Mouse (Mus musculus) lung, embryonic 16.5 days (tissue): ENCODE measurements around the gene Sugt1. TPM values are rescaled to one million over a fixed set of nuclear protein-coding genes. Genes with fewer than 3 reads are reported as not detected.

ENCODE experiments used
- ATAC-seq: fragments of 200-750 bp; cut with Nextera tagmentation; 2 replicates; pipeline ENCODE4 v1.8.0; 2017; ENCODE audit warnings: low read depth, mild to moderate bottlenecking, moderate library complexity
- H3K27ac ChIP-seq: fragments of 300-500 bp; sonication (generic); 2 replicates; pipeline ENCODE4 v1.5.1; 2014; ENCODE audit warnings: mild to moderate bottlenecking, control low read depth, low read length
- H3K27me3 ChIP-seq: fragments of 300-500 bp; sonication (generic); 2 replicates; pipeline ENCODE4 v1.6.1; 2014; ENCODE audit warnings: low read depth, low read length, mixed read lengths; ENCODE audit not compliant: control insufficient read depth, insufficient read depth
- H3K36me3 ChIP-seq: fragments of 300-500 bp; sonication (generic); 2 replicates; pipeline ENCODE4 v1.6.1; 2014; ENCODE audit warnings: low read length; ENCODE audit not compliant: control insufficient read depth, insufficient read depth
- H3K4me1 ChIP-seq: fragments of 300-500 bp; sonication (generic); replicated peaks from 2 replicates; pipeline ENCODE4 v1.6.1; 2014; ENCODE audit warnings: low read length, mixed read lengths; ENCODE audit not compliant: control insufficient read depth, insufficient read depth
- H3K4me2 ChIP-seq: fragments of 300-500 bp; sonication (generic); 2 replicates; pipeline ENCODE4 v1.6.1; 2014; ENCODE audit warnings: low read depth, low read length, control low read depth
- H3K4me3 ChIP-seq: fragments of 300-500 bp; sonication (generic); 2 replicates; pipeline ENCODE4 v1.5.1; 2014; ENCODE audit warnings: mild to moderate bottlenecking, low read length, control low read depth
- H3K9ac ChIP-seq: fragments of 300-500 bp; sonication (generic); 2 replicates; pipeline ENCODE4 v1.6.1; 2014; ENCODE audit warnings: low read length, control low read depth
- H3K9me3 ChIP-seq: fragments of 300-500 bp; sonication (generic); 2 replicates; pipeline ENCODE4 v1.6.1; 2016; ENCODE audit warnings: low read length; ENCODE audit not compliant: control insufficient read depth
- WGBS: fragments of 180-500 bp; shearing (Covaris S2); extraction: QIAGEN DNeasy Blood & Tissue Kit; methylation state at CpG from one replicate; pipeline ENCODE4 v1.1.7; 2014; 5-methylcytosine and 5-hydroxymethylcytosine counted together
- polyA plus RNA-seq: library from polyadenylated mRNA; unstranded; fragments of >200 nt; fragmentation: Nextera tagmentation; extraction: Ambion mirVana; gene quantifications from 2 replicates; pipeline ENCODE4 v1.2.1, GENCODE M21; 2015

Sugt1 gene
- polyA plus RNA-seq, 1 experiment from 2014 or later = 122 TPM

DNA sequence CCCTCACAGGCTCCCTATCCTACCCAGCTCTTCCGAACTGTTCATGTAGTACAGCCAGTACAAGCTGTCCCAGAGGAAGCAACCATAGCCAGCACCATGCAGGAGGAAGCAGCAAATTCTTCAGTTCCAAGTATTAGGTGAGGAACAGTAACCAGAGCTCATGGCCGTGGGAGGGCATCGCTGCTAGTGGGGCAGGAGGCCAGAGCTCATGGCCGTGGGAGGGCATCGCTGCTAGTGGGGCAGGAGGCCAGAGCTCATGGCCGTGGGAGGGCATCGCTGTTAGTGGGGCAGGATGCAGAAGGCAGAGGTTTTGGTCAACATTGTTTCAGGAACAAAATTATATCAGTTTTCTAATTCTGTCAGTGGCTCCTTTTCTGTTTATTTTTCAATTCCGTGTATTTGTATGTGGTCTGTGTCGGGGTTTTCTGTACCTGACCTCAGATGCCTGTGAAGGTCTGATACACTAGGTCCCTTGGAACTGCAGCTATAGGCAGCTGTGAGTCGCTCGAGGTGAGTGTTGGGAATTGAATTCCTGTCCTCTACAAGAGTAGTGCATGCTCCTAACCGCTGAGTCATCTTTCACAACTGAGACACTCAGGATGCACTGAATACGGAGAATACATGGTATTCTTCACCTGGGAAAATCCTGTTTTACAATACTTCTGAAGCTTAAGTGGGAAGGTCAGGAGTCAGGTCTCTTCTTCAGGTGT is 13.9 kb upstream of the Sugt1 start:
- no peak overlapping the region for H3K27ac ChIP-seq
- ATAC-seq = no peak
- no peak overlapping the region for H3K4me3 ChIP-seq
- peaks cover 24% of the 10 kb centered on the region for H3K36me3 ChIP-seq
- WGBS = 84% methylated on average over 13 of the region's 13 CpGs
- no peaks in the 10 kb centered on the region for H3K27me3 ChIP-seq
- H3K9me3 ChIP-seq = no peaks in the 10 kb centered on the region
- H3K4me2 ChIP-seq = no peak overlapping the region
- no peaks in the 10 kb centered on the region for H3K4me1 ChIP-seq
- H3K9ac ChIP-seq = no peak overlapping the region

DNA sequence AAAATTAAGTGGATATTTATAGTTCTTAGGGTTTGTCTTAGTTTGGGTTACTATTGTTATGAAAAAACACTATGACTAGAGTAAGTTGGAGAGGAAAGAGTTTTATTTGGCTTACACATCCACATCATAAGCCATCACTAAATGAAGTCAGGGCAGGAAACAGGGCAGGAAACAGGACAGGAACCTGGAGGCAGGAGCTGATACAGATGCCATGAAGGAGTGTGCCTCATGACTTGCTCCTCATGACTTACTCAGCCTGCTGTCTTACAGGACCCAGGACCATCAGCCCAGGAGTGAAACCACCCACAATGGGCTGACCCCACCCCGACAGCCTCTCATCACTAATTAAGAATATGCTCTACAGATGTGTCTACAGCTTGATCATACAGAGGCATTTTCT is 13.1 kb upstream of the Sugt1 start:
- 100% methylated on average over 1 of the region's 1 CpGs for WGBS

DNA sequence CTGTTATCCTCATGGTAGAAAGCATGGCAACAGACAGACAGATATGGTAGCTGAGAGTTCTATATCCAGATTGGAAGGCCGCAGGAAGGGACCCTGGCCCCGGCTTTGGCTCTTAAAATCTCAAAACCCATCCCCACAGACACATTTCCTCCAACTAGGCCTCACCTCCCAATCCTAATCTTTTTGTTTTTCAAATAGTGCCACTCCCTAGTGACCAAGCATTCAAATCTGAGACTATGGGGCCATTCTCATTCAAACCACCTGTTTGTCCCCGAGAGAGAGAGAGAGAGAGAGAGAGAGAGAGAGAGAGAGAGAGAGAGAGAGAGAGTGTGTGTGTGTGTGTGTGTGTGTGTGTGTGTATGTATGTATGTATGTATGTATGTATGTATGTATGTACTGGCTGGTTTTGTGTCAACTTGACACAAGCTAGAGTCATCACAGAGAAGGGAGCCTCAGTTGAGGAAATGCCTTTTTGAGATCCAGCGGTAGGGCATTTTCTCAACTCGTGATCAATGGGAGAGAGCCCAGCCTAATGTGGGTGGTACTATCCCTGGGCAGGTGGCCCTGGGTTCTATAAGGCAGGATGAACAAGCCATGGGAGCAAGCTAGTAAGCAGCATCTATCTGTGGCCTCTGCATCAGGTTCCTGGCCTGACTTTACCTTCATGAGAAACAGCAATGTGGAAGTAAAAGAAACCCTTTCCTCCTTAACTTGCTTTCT is 3.8 kb upstream of the Sugt1 start:
- no peak overlapping the region for H3K27ac ChIP-seq
- no peak overlapping the region for H3K4me3 ChIP-seq
- no peak overlapping the region for H3K4me2 ChIP-seq
- peaks cover 7% of the 10 kb centered on the region; the same call in 1 of the 2 replicates for H3K36me3 ChIP-seq
- WGBS = 82% methylated on average over 5 of the region's 5 CpGs
- peaks cover 8% of the 10 kb centered on the region for H3K4me1 ChIP-seq
- no peaks in the 10 kb centered on the region for H3K9me3 ChIP-seq
- H3K9ac ChIP-seq = no peak overlapping the region
- no peak for ATAC-seq
- H3K27me3 ChIP-seq = no peaks in the 10 kb centered on the region

More for the DNA sequence above, 13.1 kb upstream of the Sugt1 start:
- H3K27ac ChIP-seq = no peak overlapping the region
- H3K36me3 ChIP-seq = peaks cover 21% of the 10 kb centered on the region
- no peaks in the 10 kb centered on the region for H3K9me3 ChIP-seq
- no peak overlapping the region for H3K9ac ChIP-seq
- ATAC-seq = no peak
- H3K27me3 ChIP-seq = no peaks in the 10 kb centered on the region
- H3K4me3 ChIP-seq = no peak overlapping the region
- no peak overlapping the region for H3K4me2 ChIP-seq
- H3K4me1 ChIP-seq = no peaks in the 10 kb centered on the region

DNA sequence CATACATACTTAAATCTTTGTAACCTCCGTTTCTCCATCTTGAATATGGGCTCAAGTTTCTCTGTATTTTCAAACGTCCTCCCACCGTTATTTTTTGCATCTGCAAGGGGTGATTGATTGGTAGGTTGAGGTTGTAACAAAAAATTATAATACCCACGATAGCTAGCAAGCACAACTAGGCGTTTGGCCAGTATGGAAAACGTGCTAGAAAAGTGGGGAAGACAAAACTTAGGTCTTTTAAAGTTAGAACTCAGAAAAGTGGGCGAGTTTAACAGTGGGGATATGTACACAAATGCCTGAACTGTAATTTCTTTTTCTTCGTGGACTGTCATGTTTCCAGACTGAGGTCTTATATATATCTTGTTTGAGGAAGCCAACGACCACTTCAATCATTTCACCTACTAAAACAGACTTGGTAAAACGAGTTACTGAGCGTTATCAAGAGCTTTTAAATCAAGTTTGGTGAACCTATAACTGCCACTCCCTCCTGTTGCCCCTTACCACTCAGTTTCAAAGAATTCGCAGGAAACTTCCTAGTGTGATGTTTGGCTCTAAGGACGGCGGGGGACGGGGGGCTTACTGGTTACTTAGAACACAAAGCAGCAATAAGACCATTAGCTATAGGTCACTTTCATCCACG is 872 bp upstream of the Sugt1 start:
- Histone ChIP-seq H3K27ac (peak overlapping the region; percentile 97), H3K4me1 (peaks cover 10% of the 10 kb centered on the region), H3K9ac (peak overlapping the region; percentile 81), H3K9me3 (no peaks in the 10 kb centered on the region), H3K4me3 (peak overlapping the region; percentile 82), H3K4me2 (peak overlapping the region; percentile 68), H3K27me3 (no peaks in the 10 kb centered on the region), H3K36me3 (peaks cover 2% of the 10 kb centered on the region; the same call in 1 of the 2 replicates)
- no peak for ATAC-seq
- WGBS = 31% methylated on average over 16 of the region's 16 CpGs

DNA sequence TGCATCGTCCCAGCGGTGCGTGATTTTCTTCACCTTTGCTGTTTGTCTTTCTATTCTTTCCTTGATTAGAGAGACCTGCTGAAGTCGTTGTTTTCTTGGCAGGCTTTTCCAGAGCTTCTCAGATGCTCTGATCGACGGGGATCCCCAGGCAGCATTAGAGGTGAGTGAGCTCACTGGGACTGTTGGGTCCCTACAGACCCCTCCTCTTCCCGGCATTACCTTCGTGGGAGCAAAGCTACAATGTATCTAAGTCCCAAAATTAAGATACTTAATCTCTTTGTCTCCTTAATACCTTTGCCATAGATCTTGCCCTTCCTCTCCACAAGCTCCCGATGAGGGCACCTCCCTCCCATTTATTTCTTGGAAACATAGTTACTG is 350 bp downstream of the Sugt1 start:
- peak overlapping the region; percentile 92 for H3K4me2 ChIP-seq
- H3K9ac ChIP-seq = peak overlapping the region; percentile 81
- under 1% methylated on average over 9 of the region's 9 CpGs for WGBS
- peak overlapping the region; percentile 82 for H3K4me3 ChIP-seq
- H3K27ac ChIP-seq = peak overlapping the region; percentile 97
- ATAC-seq = peak; percentile 21
- peaks cover under 1% of the 10 kb centered on the region; the same call in 1 of the 2 replicates for H3K36me3 ChIP-seq
- H3K4me1 ChIP-seq = peaks cover 12% of the 10 kb centered on the region
- H3K27me3 ChIP-seq = no peaks in the 10 kb centered on the region
- no peaks in the 10 kb centered on the region for H3K9me3 ChIP-seq

DNA sequence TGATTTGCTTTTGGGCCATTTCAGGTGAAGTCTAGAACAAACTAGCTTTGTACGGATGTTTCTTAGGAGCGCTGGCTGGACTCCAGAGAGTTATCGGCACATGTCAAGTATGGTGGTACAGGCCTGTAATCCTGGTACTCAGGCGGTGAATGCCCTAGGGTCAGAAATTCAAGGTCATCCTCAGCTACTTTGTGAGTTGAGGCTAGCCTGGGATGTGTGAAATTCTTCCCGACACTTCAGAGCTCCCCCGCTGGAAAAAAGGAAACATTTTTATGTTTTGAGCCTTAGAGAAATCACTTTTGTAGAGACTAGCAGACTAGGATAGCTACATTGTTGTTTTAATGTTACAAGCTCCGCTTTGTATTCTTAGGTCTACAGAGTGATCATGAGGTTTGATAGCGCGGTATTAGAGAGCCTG is 1.1 kb downstream of the Sugt1 start:
- H3K9me3 ChIP-seq = no peaks in the 10 kb centered on the region
- no peak for ATAC-seq
- peak overlapping the region; percentile 82 for H3K4me3 ChIP-seq
- H3K9ac ChIP-seq = peak overlapping the region; percentile 81
- WGBS = 77% methylated on average over 9 of the region's 9 CpGs
- H3K27ac ChIP-seq = no peak overlapping the region
- no peaks in the 10 kb centered on the region for H3K36me3 ChIP-seq
- H3K4me2 ChIP-seq = peak overlapping the region; percentile 92
- peaks cover 12% of the 10 kb centered on the region for H3K4me1 ChIP-seq
- no peaks in the 10 kb centered on the region for H3K27me3 ChIP-seq

DNA sequence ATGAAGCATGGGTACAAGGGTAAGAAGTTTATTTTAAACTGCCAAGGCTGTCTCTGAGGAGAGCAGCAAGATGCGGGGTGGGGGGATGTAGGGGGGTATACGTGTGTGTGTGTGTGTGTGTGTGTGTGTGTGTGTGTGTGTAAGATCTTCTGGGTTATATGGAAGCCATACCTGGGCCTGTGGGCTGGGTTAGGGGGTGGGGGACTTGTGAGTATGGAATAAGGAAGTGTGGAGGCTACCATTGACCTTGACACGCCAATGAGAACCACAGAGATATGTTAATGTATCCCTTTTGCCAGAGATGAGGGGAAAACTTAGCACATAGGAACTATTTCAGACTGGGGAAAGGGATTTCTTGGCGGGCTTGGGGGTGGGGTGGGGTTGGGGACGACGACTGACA is 1.9 kb downstream of the Sugt1 start:
- no peak overlapping the region for H3K9ac ChIP-seq
- no peak overlapping the region for H3K4me2 ChIP-seq

DNA sequence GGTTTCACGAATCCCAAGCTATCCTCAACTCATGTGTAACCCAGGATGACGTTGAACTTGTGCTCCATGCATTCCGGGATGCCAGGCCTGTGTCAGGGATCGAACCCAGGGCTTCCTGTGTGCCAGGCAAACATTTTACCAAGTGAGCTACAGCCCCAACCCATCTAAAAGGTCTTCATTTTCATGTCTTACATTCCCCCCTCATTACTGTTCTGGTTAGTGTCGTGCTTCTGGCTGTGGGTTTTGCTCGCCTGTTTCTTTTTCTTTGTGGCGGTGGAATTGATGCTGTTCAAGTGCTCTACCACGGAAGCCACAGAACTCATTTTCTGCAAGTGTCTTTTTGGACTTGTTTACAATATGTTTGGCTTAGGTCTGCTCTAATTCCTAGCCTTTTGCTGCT is 3.4 kb downstream of the Sugt1 start:
- Histone ChIP-seq H3K9ac (no peak overlapping the region), H3K4me2 (no peak overlapping the region), H3K4me1 (peaks cover 12% of the 10 kb centered on the region), H3K27ac (no peak overlapping the region), H3K4me3 (no peak overlapping the region), H3K36me3 (peaks cover 3% of the 10 kb centered on the region; the same call in 1 of the 2 replicates), H3K9me3 (no peaks in the 10 kb centered on the region), H3K27me3 (no peaks in the 10 kb centered on the region)
- ATAC-seq = no peak
- WGBS = 94% methylated on average over 8 of the region's 8 CpGs

More for the DNA sequence above, 1.9 kb downstream of the Sugt1 start:
- no peaks in the 10 kb centered on the region for H3K36me3 ChIP-seq
- no peak overlapping the region for H3K4me3 ChIP-seq
- H3K27me3 ChIP-seq = no peaks in the 10 kb centered on the region
- peaks cover 12% of the 10 kb centered on the region for H3K4me1 ChIP-seq
- no peak for ATAC-seq
- 85% methylated on average over 6 of the region's 6 CpGs for WGBS
- no peaks in the 10 kb centered on the region for H3K9me3 ChIP-seq
- no peak overlapping the region for H3K27ac ChIP-seq

DNA sequence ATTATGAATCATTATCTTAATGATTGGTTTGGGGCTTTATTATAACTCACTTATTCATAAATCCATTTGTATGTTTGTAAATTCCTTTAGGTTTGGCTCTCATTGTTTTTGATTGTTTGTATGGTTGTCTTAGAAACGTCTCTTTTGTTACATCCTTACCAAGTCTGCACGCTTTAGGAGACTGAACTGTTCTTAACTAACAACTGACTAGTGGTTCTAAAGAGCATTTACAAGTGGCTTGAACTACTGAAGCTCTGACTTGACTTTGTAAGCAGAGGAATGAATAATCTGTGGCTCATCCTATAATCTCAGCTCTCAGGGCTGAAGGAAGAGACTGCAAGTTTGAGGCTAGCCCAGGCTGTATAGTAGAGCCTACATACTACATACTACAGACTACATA is 4.1 kb downstream of the Sugt1 start:
- no peak for ATAC-seq
- H3K27ac ChIP-seq = no peak overlapping the region
- no peak overlapping the region for H3K4me2 ChIP-seq
- H3K4me1 ChIP-seq = peaks cover 10% of the 10 kb centered on the region
- peaks cover 5% of the 10 kb centered on the region; the same call in 1 of the 2 replicates for H3K36me3 ChIP-seq
- no peaks in the 10 kb centered on the region for H3K9me3 ChIP-seq
- 86% methylated on average over 2 of the region's 2 CpGs for WGBS
- H3K9ac ChIP-seq = no peak overlapping the region
- no peak overlapping the region for H3K4me3 ChIP-seq
- no peaks in the 10 kb centered on the region for H3K27me3 ChIP-seq
